Mouse (Mus musculus) urinary bladder, adult 2 months (tissue): ENCODE results near the gene Noto. TPM values are rescaled to one million over a fixed set of nuclear protein-coding genes. Genes with fewer than 3 reads are reported as not detected.

Experiments
- DNase-seq: peaks from one replicate; pipeline ENCODE4 v3.0.0; 2022; ENCODE audit warnings: low spot score
- polyA plus RNA-seq: library from polyadenylated mRNA; depleted of rRNA; stranded (reverse); fragments of >200 nt; gene quantifications from 2 replicates; pipeline ENCODE4 v1.2.3, GENCODE M21; 2012; rRNA removed

Gene Noto
- polyA plus RNA-seq, 1 experiment: not detected

DNA sequence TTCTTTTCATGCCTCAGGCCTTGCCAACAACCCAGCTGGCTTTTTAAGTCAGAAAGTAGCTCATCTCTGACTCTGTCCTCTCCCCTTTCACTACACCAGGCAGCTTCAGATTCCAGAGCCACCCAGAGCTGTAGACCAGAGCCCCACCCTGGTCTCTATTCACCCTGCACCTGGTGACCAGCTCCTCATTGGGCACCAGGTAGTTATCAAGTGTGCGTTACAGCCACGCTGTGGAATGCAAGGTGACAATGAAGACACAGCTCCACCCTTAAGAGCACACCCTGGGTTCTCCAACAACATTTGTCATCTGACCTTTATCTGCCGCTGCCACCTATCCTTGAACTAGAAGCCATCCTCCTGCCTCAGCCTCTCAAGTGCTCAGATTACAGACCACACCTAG is 51.9 kb downstream of the Noto start:
- DNase-seq: no peak

DNA sequence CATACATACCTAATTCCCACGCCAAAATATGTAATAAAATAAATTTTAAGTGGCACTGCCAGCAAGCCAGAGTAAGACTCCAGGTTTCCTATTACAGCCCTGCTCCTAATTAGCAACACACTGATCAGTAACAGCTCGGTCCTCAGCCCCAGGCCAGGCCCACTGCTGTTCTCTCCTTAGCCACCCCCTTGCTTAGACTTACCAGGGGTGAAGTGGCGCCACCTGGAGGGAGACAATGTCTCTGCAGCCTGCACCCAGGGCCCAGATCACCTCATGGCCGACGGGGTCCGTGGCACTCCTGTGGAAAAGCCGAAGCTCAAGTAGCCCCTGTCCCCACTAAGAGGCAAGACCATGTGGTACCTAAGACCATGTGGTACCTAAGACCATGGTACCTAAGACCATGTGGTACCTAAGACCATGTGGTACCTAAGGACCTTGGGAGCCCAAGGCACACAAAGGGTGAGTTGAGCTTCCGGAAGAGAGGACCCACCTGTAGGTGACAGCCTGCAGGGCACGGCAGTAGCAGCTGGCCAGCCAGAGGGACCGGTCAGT is 53.8 kb downstream of the Noto start:
- DNase-seq: no peak

DNA sequence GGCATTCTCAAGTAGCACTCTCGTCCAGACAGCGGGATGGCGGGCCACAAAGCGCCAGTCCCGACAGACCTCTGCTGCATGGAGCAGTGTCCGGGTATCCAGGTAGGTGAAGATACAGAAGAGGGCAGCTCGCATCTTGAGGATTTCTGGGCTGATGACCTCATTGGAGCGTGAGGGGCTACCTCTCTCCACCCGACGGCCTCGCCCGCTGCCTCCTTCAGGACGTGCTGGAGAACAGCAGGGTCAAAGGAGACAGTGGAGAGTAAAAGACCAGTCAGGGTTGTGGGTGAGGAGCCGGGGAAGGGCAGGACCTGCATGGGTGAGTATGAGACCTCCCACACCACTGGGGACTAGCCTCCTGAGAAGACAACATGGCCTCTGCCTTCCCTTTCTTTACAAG is 54.7 kb downstream of the Noto start:
- DNase-seq: no peak

Other genes starting within 250 kb of the Noto start
- gene Emx1, start 236.4 kb upstream of the Noto start, polyA plus RNA-seq: 0.04 TPM in 1 of 2 replicates, not detected in the other
- 3.9 and 4.2 TPM in 2 replicates for gene Sfxn5, start 90.5 kb upstream of the Noto start, polyA plus RNA-seq
- gene Rab11fip5, start 49.3 kb upstream of the Noto start, polyA plus RNA-seq: 56.5 and 58.1 TPM in 2 replicates
- 20.6 and 28.0 TPM in 2 replicates for gene Smyd5, start 8.1 kb downstream of the Noto start, polyA plus RNA-seq
- 154 and 155 TPM in 2 replicates for gene Cct7, start 27.6 kb downstream of the Noto start, polyA plus RNA-seq
- 14.1 and 17.2 TPM in 2 replicates for gene Pradc1, start 28.1 kb downstream of the Noto start, polyA plus RNA-seq
- gene Fbxo41, start 79.1 kb downstream of the Noto start, polyA plus RNA-seq: 2.2 TPM in 2 replicates
- gene Egr4, start 89.7 kb downstream of the Noto start, polyA plus RNA-seq: 0.03 TPM in 1 of 2 replicates, not detected in the other
- 2.5 and 3.3 TPM in 2 replicates for gene Alms1, start 163.6 kb downstream of the Noto start, polyA plus RNA-seq